Mouse (Mus musculus): ENCODE results near the gene Ssr3. TPM values are rescaled to one million over a fixed set of nuclear protein-coding genes. Genes with fewer than 3 reads are reported as not detected.

The Ssr3 gene
- total and polyA plus RNA-seq, 2 experiments, result 74.4 to 172 TPM

DNA sequence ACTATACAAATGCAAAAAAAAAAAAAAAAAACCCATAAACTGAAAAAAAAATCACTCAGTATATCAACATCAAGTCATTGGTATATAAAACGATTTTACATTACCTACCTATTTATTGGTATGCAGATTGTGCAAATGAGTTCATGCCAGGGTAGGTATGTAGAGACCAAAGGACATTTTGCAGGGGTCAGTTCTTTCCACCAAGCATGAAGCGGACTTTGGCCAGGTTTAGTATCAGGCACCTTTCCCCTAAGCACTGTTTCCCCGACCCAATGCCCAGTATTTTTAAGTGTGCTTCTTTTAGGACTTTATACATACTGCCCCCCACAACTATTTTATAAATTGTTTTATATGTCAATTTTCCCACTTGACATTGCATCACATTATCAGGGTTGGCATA is 27.3 kb upstream of the Ssr3 start:
- Histone ChIP-seq H3K27ac (replicated peaks; ENCODE audit: insufficient read depth, low read depth, low read length) (no peak overlapping the region), H3K4me1 (ENCODE audit: control insufficient read depth, insufficient read depth, low read length) (no peaks in the 10 kb centered on the region; the same call in 1 of the 2 replicates), H3K9ac (ENCODE audit: low read depth, low read length) (no peak overlapping the region), H3K27me3 (ENCODE audit: control insufficient read depth, insufficient read depth, low read length) (no peaks in the 10 kb centered on the region), H3K36me3 (ENCODE audit: control insufficient read depth, insufficient read depth, low read length) (no peaks in the 10 kb centered on the region), H3K79me2 (ENCODE audit: control insufficient read depth, insufficient read depth, low read length) (no peaks in the 10 kb centered on the region), H3K4me3 (ENCODE audit: insufficient read depth, low read depth, low read length) (no peak overlapping the region)
- TF ChIP-seq POLR2A (IDR thresholded peaks at IDR 0.05; ENCODE audit: extremely low read depth, insufficient read depth, low read length) (no peak), CTCF (IDR thresholded peaks at IDR 0.05; ENCODE audit: low read depth, low read length) (no peak)
- DNase-seq (ENCODE audit: extremely low read depth, low read depth, low spot score), result no peak
- 72% methylated on average over 3 of the region's 3 CpGs for WGBS

- H3K27ac ChIP-seq (replicated peaks; ENCODE audit: insufficient read depth, low read depth, low read length), result no peak overlapping the region
- H3K79me2 ChIP-seq (ENCODE audit: control insufficient read depth, insufficient read depth, low read length), result no peaks in the 10 kb centered on the region
- H3K27me3 ChIP-seq (ENCODE audit: control insufficient read depth, insufficient read depth, low read length), result no peaks in the 10 kb centered on the region
- no peak for TF ChIP-seq POLR2A (IDR thresholded peaks at IDR 0.05; ENCODE audit: extremely low read depth, insufficient read depth, low read length)
- TF ChIP-seq CTCF (IDR thresholded peaks at IDR 0.05; ENCODE audit: low read depth, low read length), result no peak
- no peak for DNase-seq (ENCODE audit: extremely low read depth, low read depth, low spot score)
- no peaks in the 10 kb centered on the region for H3K36me3 ChIP-seq (ENCODE audit: control insufficient read depth, insufficient read depth, low read length)
- no peaks in the 10 kb centered on the region; the same call in 1 of the 2 replicates for H3K4me1 ChIP-seq (ENCODE audit: control insufficient read depth, insufficient read depth, low read length)
- no peak overlapping the region for H3K4me3 ChIP-seq (ENCODE audit: insufficient read depth, low read depth, low read length)
- WGBS, result 57% methylated on average over 5 of the region's 5 CpGs
- H3K9ac ChIP-seq (ENCODE audit: low read depth, low read length), result no peak overlapping the region
These were observed 25.6 kb upstream of the Ssr3 start for GRCm38 (mm10) chr3:65417913-65418594.

DNA sequence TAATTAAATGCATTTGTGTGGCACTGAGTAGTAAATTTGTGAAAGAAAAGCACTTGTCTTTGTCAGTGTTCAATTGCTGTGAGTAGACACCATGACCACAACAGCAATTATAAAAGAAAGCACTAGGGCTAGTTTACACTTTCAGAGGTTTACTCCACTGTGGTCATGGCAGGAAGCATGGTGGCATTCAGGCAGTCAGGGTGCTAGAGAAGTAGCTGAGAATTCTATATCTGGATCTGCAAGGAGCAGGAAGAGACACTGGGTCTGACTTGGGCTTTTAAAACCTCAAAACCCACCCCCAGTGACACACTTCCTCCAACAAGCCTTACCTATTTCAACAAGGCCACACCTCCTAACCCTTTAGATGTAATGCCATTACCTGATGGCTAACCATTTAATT is 24.1 kb upstream of the Ssr3 start:
- Histone ChIP-seq H3K27ac (replicated peaks; ENCODE audit: insufficient read depth, low read depth, low read length) (no peak overlapping the region), H3K4me1 (ENCODE audit: control insufficient read depth, insufficient read depth, low read length) (no peaks in the 10 kb centered on the region; the same call in 1 of the 2 replicates), H3K4me3 (ENCODE audit: insufficient read depth, low read depth, low read length) (no peak overlapping the region), H3K79me2 (ENCODE audit: control insufficient read depth, insufficient read depth, low read length) (no peaks in the 10 kb centered on the region), H3K9ac (ENCODE audit: low read depth, low read length) (no peak overlapping the region), H3K36me3 (ENCODE audit: control insufficient read depth, insufficient read depth, low read length) (no peaks in the 10 kb centered on the region), H3K27me3 (ENCODE audit: control insufficient read depth, insufficient read depth, low read length) (no peaks in the 10 kb centered on the region)
- no peak for DNase-seq (ENCODE audit: extremely low read depth, low read depth, low spot score)
- TF ChIP-seq CTCF (IDR thresholded peaks at IDR 0.05; ENCODE audit: low read depth, low read length) (no peak), POLR2A (IDR thresholded peaks at IDR 0.05; ENCODE audit: extremely low read depth, insufficient read depth, low read length) (no peak)

DNA sequence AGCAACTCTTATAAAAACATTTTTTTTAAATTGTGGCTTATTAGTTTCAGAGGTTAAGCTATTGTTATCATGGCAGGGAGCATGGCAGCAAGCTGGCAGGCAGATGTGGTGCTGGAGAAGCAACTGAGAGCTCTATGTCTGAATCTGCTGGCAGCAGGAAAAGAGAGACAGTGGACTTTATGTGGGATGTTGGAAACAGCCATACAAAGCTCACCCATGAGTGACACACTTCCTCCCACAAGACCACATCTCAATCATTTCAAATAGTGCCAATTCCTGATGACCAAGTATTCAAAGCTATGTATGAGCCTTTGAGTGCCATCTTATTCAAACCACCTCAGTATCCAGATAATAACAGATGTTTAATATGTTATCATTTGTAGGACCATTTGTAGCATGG is 15.5 kb upstream of the Ssr3 start:
- TF ChIP-seq POLR2A (IDR thresholded peaks at IDR 0.05; ENCODE audit: extremely low read depth, insufficient read depth, low read length) (no peak), CTCF (IDR thresholded peaks at IDR 0.05; ENCODE audit: low read depth, low read length) (no peak)
- H3K4me1 ChIP-seq (ENCODE audit: control insufficient read depth, insufficient read depth, low read length), result no peaks in the 10 kb centered on the region
- no peaks in the 10 kb centered on the region for H3K79me2 ChIP-seq (ENCODE audit: control insufficient read depth, insufficient read depth, low read length)
- no peak overlapping the region for H3K4me3 ChIP-seq (ENCODE audit: insufficient read depth, low read depth, low read length)
- no peak overlapping the region for H3K9ac ChIP-seq (ENCODE audit: low read depth, low read length)
- no peaks in the 10 kb centered on the region for H3K27me3 ChIP-seq (ENCODE audit: control insufficient read depth, insufficient read depth, low read length)
- no peaks in the 10 kb centered on the region for H3K36me3 ChIP-seq (ENCODE audit: control insufficient read depth, insufficient read depth, low read length)
- no peak for DNase-seq (ENCODE audit: extremely low read depth, low read depth, low spot score)
- H3K27ac ChIP-seq (replicated peaks; ENCODE audit: insufficient read depth, low read depth, low read length), result no peak overlapping the region

DNA sequence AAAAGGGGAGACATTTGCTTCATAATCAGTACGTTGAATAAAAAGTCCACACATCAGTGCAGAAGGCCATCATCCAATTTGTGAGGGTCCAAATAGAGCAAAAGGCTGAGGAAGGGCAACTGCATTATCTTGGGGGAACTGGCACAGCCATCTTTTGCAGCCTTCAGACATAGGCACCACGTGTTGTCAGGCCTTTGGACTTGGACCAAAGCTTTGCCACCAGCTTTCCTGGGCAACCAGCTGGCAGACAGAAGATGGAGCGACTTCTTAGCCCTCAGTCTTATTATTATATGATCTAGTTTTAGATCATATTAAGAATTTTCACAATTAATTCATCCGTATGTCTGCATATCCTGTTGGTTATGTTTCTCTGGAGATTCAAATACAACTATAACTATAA is 13.4 kb upstream of the Ssr3 start:
- Histone ChIP-seq H3K79me2 (ENCODE audit: control insufficient read depth, insufficient read depth, low read length) (no peaks in the 10 kb centered on the region), H3K36me3 (ENCODE audit: control insufficient read depth, insufficient read depth, low read length) (no peaks in the 10 kb centered on the region), H3K9ac (ENCODE audit: low read depth, low read length) (no peak overlapping the region), H3K4me3 (ENCODE audit: insufficient read depth, low read depth, low read length) (no peak overlapping the region), H3K4me1 (ENCODE audit: control insufficient read depth, insufficient read depth, low read length) (no peaks in the 10 kb centered on the region), H3K27me3 (ENCODE audit: control insufficient read depth, insufficient read depth, low read length) (no peaks in the 10 kb centered on the region), H3K27ac (replicated peaks; ENCODE audit: insufficient read depth, low read depth, low read length) (no peak overlapping the region)
- no peak for TF ChIP-seq POLR2A (IDR thresholded peaks at IDR 0.05; ENCODE audit: extremely low read depth, insufficient read depth, low read length)
- no peak for TF ChIP-seq CTCF (IDR thresholded peaks at IDR 0.05; ENCODE audit: low read depth, low read length)
- DNase-seq (ENCODE audit: extremely low read depth, low read depth, low spot score), result no peak
- WGBS, result 78% methylated on average over 4 of the region's 4 CpGs

DNA sequence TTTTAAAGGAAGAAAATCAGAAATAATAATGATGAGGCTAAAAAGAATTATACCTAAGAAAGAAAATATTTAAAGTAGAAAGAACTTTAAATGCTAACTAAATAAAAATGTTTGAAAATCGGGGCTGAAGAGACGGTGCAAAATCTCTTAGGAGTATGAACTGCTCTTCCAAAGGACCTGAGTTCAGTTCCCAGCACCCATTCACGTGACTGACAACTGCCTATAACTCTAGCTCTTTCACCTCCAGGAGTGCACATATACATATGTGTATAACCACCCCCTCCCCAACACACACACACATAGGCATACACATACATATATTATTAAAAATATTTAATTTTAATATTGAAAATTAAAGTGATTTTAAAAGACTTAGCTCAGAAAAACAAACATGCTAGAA is 5.1 kb upstream of the Ssr3 start:
- 95% methylated on average over 3 of the region's 3 CpGs for WGBS
- Histone ChIP-seq H3K4me3 (ENCODE audit: insufficient read depth, low read depth, low read length) (no peak overlapping the region), H3K27me3 (ENCODE audit: control insufficient read depth, insufficient read depth, low read length) (no peaks in the 10 kb centered on the region), H3K36me3 (ENCODE audit: control insufficient read depth, insufficient read depth, low read length) (no peaks in the 10 kb centered on the region), H3K9ac (ENCODE audit: low read depth, low read length) (no peak overlapping the region), H3K79me2 (ENCODE audit: control insufficient read depth, insufficient read depth, low read length) (no peaks in the 10 kb centered on the region), H3K27ac (replicated peaks; ENCODE audit: insufficient read depth, low read depth, low read length) (no peak overlapping the region), H3K4me1 (ENCODE audit: control insufficient read depth, insufficient read depth, low read length) (no peaks in the 10 kb centered on the region)
- DNase-seq (ENCODE audit: extremely low read depth, low read depth, low spot score), result no peak
- TF ChIP-seq CTCF (IDR thresholded peaks at IDR 0.05; ENCODE audit: low read depth, low read length) (no peak), POLR2A (IDR thresholded peaks at IDR 0.05; ENCODE audit: extremely low read depth, insufficient read depth, low read length) (no peak)
